ENCODE assay signal across 30 mouse cellular contexts in genomic region chr12:92251962-92252361, GRCm38 (mm10).
A peak's percentile ranks its signal among the peaks of the same experiment; 100 is the strongest.
DNase-seq lines count a peak whose midpoint lies in the region; ATAC-seq and TF ChIP-seq lines count a peak whose summit lies in the region.
"Had no signal": no experiment of that assay in that cellular context is flagged by ENCODE, and none has a peak within 500 bp of the region (broad histone marks: within the 10 kb centered on the region; RNA-seq: fewer than 3 reads in every experiment).

No protein-coding gene starts in this region.

- no peak overlapping the region for H3K4me2 ChIP-seq in midbrain, embryonic 12.5 days (replicated peaks)
- H3K4me2 ChIP-seq: embryonic facial prominence, embryonic 13.5 days; embryonic facial prominence, embryonic 15.5 days; forebrain, embryonic 12.5 days had no signal

- H3K27ac ChIP-seq in midbrain, embryonic 12.5 days (replicated peaks), result no peak overlapping the region
- no peak overlapping the region for H3K27ac ChIP-seq in midbrain, embryonic 10.5 days (replicated peaks)
- H3K27ac ChIP-seq: embryonic facial prominence, embryonic 13.5 days; embryonic facial prominence, embryonic 15.5 days; forebrain, embryonic 10.5 days; forebrain, embryonic 12.5 days had no signal

- peak; percentile 7; the same call in 1 of the 2 replicates for ATAC-seq in midbrain, embryonic 12.5 days (ENCODE audit: low FRiP score, low read depth)
- ATAC-seq: activated CD4-positive, CD25-positive, alpha-beta regulatory T cell, adult 4 months; CD4-positive, CD25-positive, alpha-beta regulatory T cell, adult 4 months; forebrain, embryonic 14.5 days; forebrain, embryonic 16.5 days; Patski had no signal

- TF ChIP-seq CTCF in brain, embryonic 14.5 days (IDR thresholded peaks at IDR 0.05; ENCODE audit: borderline replicate concordance, extremely low read depth, insufficient read depth, insufficient read length), result no peak

- H3K9ac ChIP-seq in midbrain, embryonic 12.5 days (replicated peaks), result no peak overlapping the region
- H3K9ac ChIP-seq: embryonic facial prominence, embryonic 13.5 days; embryonic facial prominence, embryonic 15.5 days; forebrain, embryonic 12.5 days had no signal

- H3K4me3 ChIP-seq in midbrain, embryonic 12.5 days, result no peak overlapping the region
- no peak overlapping the region for H3K4me3 ChIP-seq in midbrain, embryonic 10.5 days
- H3K4me3 ChIP-seq: embryonic facial prominence, embryonic 13.5 days; embryonic facial prominence, embryonic 15.5 days; erythroblast, embryonic 14.5 days; forebrain, embryonic 10.5 days; forebrain, embryonic 12.5 days had no signal

- TF ChIP-seq POLR2A in brain, embryonic 14.5 days (IDR thresholded peaks at IDR 0.05; ENCODE audit: borderline replicate concordance, extremely low read depth, insufficient read depth, insufficient read length, poor library complexity, severe bottlenecking), result no peak

- H3K4me1 ChIP-seq in midbrain, embryonic 12.5 days, result peaks cover 4% of the 10 kb centered on the region
- peaks cover 11% of the 10 kb centered on the region for H3K4me1 ChIP-seq in midbrain, embryonic 10.5 days
- H3K4me1 ChIP-seq: embryonic facial prominence, embryonic 13.5 days; embryonic facial prominence, embryonic 15.5 days had no signal

- H3K36me3 ChIP-seq in midbrain, embryonic 12.5 days, result no peaks in the 10 kb centered on the region
- no peaks in the 10 kb centered on the region for H3K36me3 ChIP-seq in midbrain, embryonic 10.5 days
- H3K36me3 ChIP-seq: embryonic facial prominence, embryonic 13.5 days; embryonic facial prominence, embryonic 15.5 days; forebrain, embryonic 10.5 days; forebrain, embryonic 12.5 days; G1E had no signal

- H3K27me3 ChIP-seq in midbrain, embryonic 12.5 days, result no peaks in the 10 kb centered on the region
- H3K27me3 ChIP-seq in midbrain, embryonic 10.5 days (ENCODE audit: low read depth, poor library complexity, severe bottlenecking), result no peaks in the 10 kb centered on the region
- H3K27me3 ChIP-seq: CH12.LX; embryonic facial prominence, embryonic 13.5 days; embryonic facial prominence, embryonic 15.5 days; forebrain, embryonic 12.5 days; Patski had no signal

- peak; percentile 5 for DNase-seq in embryo, embryonic 10.5 days (ENCODE audit: low spot score)
- no peak for DNase-seq in embryo, embryonic 10 days (ENCODE audit: low spot score)
- peak; percentile 3 for DNase-seq in lung, postnatal 36 days
- no peak for DNase-seq in lung, postnatal 4 days
- no peak for DNase-seq in midbrain, embryonic 10.5 days (ENCODE audit: low spot score)
- peak; percentile 38 for DNase-seq in brain, embryonic 14.5 days (ENCODE audit: low read depth)
- DNase-seq: adrenal gland, adult 8-10 months; adrenal gland, postnatal 14 days; adrenal gland, postnatal 36 days; B cell, adult 2 months; cerebellum, adult 11 months; cerebellum, adult 18-20 months; cerebellum, adult 8-10 months; cerebellum, adult 9-11 months; cerebellum, postnatal 14 days; cerebellum, postnatal 36 days; embryo, embryonic 11 days had no signal

- H3K9me3 ChIP-seq in midbrain, embryonic 12.5 days, result no peaks in the 10 kb centered on the region
- no peaks in the 10 kb centered on the region for H3K9me3 ChIP-seq in midbrain, embryonic 10.5 days (replicated peaks)
- H3K9me3 ChIP-seq: embryonic facial prominence, embryonic 13.5 days; embryonic facial prominence, embryonic 15.5 days; forebrain, embryonic 10.5 days; forebrain, embryonic 12.5 days; G1E had no signal

- 35% methylated on average over 4 of the region's 4 CpGs for WGBS in midbrain, embryonic 12.5 days
- WGBS in midbrain, embryonic 10.5 days, result 68% methylated on average over 4 of the region's 4 CpGs

Comparison
In these comparisons a context has a peak if more than half of its experiments do, and no peak if none do; other contexts are left out.
1. DNase-seq: peak in embryo, embryonic 10.5 days (single experiment), lung, postnatal 36 days (single experiment) and brain, embryonic 14.5 days (single experiment); none in embryo, embryonic 10 days (single experiment), lung, postnatal 4 days (0 of 2) and midbrain, embryonic 10.5 days (single experiment).